8 mouse cellular contexts compared by ENCODE assay signal in genomic region chr4:138000682-138001081, GRCm38 (mm10). TPM values are rescaled to one million over a fixed set of nuclear protein-coding genes. Genes with fewer than 3 reads are reported as not detected.
DNase-seq lines count a peak whose midpoint lies in the region; ATAC-seq and TF ChIP-seq lines count a peak whose summit lies in the region.

No protein-coding gene starts in this region.

- no peak for TF ChIP-seq CTCF in liver, postnatal 0 days (IDR thresholded peaks at IDR 0.05; ENCODE audit: low read depth)

- no peak overlapping the region for H3K27ac ChIP-seq in hindbrain, embryonic 14.5 days
- no peak overlapping the region; the same call in 1 of the 2 replicates for H3K27ac ChIP-seq in hindbrain, embryonic 13.5 days
- H3K27ac ChIP-seq in embryonic facial prominence, embryonic 15.5 days (replicated peaks): 0 out of 2 replicates have a peak overlapping the region, but pooled peaks have one; percentile 12
- H3K27ac ChIP-seq in intestine, embryonic 15.5 days: 0 out of 2 replicates have a peak overlapping the region, but pooled peaks have one; percentile 34
- H3K27ac ChIP-seq in liver, postnatal 0 days (ENCODE audit: low read depth): no peak overlapping the region

- H3K4me1 ChIP-seq in hindbrain, embryonic 14.5 days (replicated peaks; ENCODE audit: control insufficient read depth, insufficient read depth, low read length): peaks cover 25% of the 10 kb centered on the region
- peaks cover 51% of the 10 kb centered on the region for H3K4me1 ChIP-seq in hindbrain, embryonic 13.5 days (replicated peaks)
- H3K4me1 ChIP-seq in embryonic facial prominence, embryonic 15.5 days: peaks cover 23% of the 10 kb centered on the region
- peaks cover 18% of the 10 kb centered on the region for H3K4me1 ChIP-seq in intestine, embryonic 15.5 days (replicated peaks)
- peaks cover 9% of the 10 kb centered on the region for H3K4me1 ChIP-seq in liver, postnatal 0 days (ENCODE audit: insufficient read depth)

- no peak overlapping the region for H3K9ac ChIP-seq in hindbrain, embryonic 14.5 days
- H3K9ac ChIP-seq in hindbrain, embryonic 13.5 days: no peak overlapping the region
- H3K9ac ChIP-seq in embryonic facial prominence, embryonic 15.5 days: no peak overlapping the region
- no peak overlapping the region for H3K9ac ChIP-seq in intestine, embryonic 15.5 days
- no peak overlapping the region for H3K9ac ChIP-seq in liver, postnatal 0 days (replicated peaks)

- H3K4me2 ChIP-seq in hindbrain, embryonic 14.5 days (replicated peaks): no peak overlapping the region
- no peak overlapping the region for H3K4me2 ChIP-seq in hindbrain, embryonic 13.5 days
- H3K4me2 ChIP-seq in embryonic facial prominence, embryonic 15.5 days (replicated peaks): no peak overlapping the region
- no peak overlapping the region for H3K4me2 ChIP-seq in intestine, embryonic 15.5 days (replicated peaks)
- H3K4me2 ChIP-seq in liver, postnatal 0 days (ENCODE audit: low read depth, low read length): no peak overlapping the region

- H3K4me3 ChIP-seq in hindbrain, embryonic 14.5 days (replicated peaks; ENCODE audit: low read length): no peak overlapping the region
- H3K4me3 ChIP-seq in hindbrain, embryonic 13.5 days: no peak overlapping the region
- H3K4me3 ChIP-seq in embryonic facial prominence, embryonic 15.5 days (replicated peaks): no peak overlapping the region
- H3K4me3 ChIP-seq in intestine, embryonic 15.5 days (replicated peaks): no peak overlapping the region
- no peak overlapping the region for H3K4me3 ChIP-seq in liver, postnatal 0 days (ENCODE audit: low read depth, low read length)

- H3K9me3 ChIP-seq in hindbrain, embryonic 14.5 days (ENCODE audit: control insufficient read depth, low read length): no peaks in the 10 kb centered on the region
- no peaks in the 10 kb centered on the region for H3K9me3 ChIP-seq in hindbrain, embryonic 13.5 days
- no peaks in the 10 kb centered on the region for H3K9me3 ChIP-seq in embryonic facial prominence, embryonic 15.5 days (replicated peaks)
- H3K9me3 ChIP-seq in intestine, embryonic 15.5 days: no peaks in the 10 kb centered on the region
- H3K9me3 ChIP-seq in liver, postnatal 0 days (ENCODE audit: low read length): no peaks in the 10 kb centered on the region

- no peak for TF ChIP-seq EP300 in liver, postnatal 0 days (IDR thresholded peaks at IDR 0.05; ENCODE audit: low read depth)

- peaks cover 33% of the 10 kb centered on the region for H3K36me3 ChIP-seq in hindbrain, embryonic 14.5 days (replicated peaks; ENCODE audit: control insufficient read depth, insufficient read depth)
- peaks cover 45% of the 10 kb centered on the region for H3K36me3 ChIP-seq in hindbrain, embryonic 13.5 days
- peaks cover 54% of the 10 kb centered on the region for H3K36me3 ChIP-seq in embryonic facial prominence, embryonic 15.5 days
- peaks cover 22% of the 10 kb centered on the region for H3K36me3 ChIP-seq in intestine, embryonic 15.5 days
- H3K36me3 ChIP-seq in liver, postnatal 0 days (replicated peaks; ENCODE audit: insufficient read depth, low read length): peaks cover 36% of the 10 kb centered on the region

- 35% methylated on average over 7 of the region's 7 CpGs for WGBS in hindbrain, embryonic 14.5 days
- 45% methylated on average over 7 of the region's 7 CpGs for WGBS in hindbrain, embryonic 13.5 days
- 11% methylated on average over 7 of the region's 7 CpGs for WGBS in embryonic facial prominence, embryonic 15.5 days
- WGBS in intestine, embryonic 15.5 days: 18% methylated on average over 7 of the region's 7 CpGs
- 51% methylated on average over 7 of the region's 7 CpGs for WGBS in liver, postnatal 0 days (ENCODE audit: insufficient replicate concordance)

- ATAC-seq in hindbrain, embryonic 14.5 days (ENCODE audit: low FRiP score): no peak
- ATAC-seq in hindbrain, embryonic 13.5 days (ENCODE audit: low FRiP score): no peak
- ATAC-seq in embryonic facial prominence, embryonic 15.5 days (ENCODE audit: insufficient number of reproducible peaks, low FRiP score, low TSS enrichment, low read depth): peak; percentile 55; the same call in 1 of the 2 replicates
- no peak for ATAC-seq in intestine, embryonic 15.5 days
- no peak for ATAC-seq in megakaryocyte progenitor cell, adult 5-6 weeks (replicated peaks; ENCODE audit: poor library complexity)
- ATAC-seq in liver, postnatal 0 days: no peak

- peak; percentile 55 for DNase-seq in hindbrain, embryonic 14.5 days (ENCODE audit: low spot score)
- DNase-seq in R1 (ENCODE audit: low read depth, low spot score): peak; percentile 40
- DNase-seq in liver, postnatal 0 days: no peak
- DNase-seq in ovary, postnatal 14 days (ENCODE audit: low spot score): no peak

- no peaks in the 10 kb centered on the region for H3K27me3 ChIP-seq in hindbrain, embryonic 14.5 days (ENCODE audit: control insufficient read depth, insufficient read depth, low read length)
- H3K27me3 ChIP-seq in hindbrain, embryonic 13.5 days: no peaks in the 10 kb centered on the region
- H3K27me3 ChIP-seq in embryonic facial prominence, embryonic 15.5 days: no peaks in the 10 kb centered on the region
- no peaks in the 10 kb centered on the region for H3K27me3 ChIP-seq in intestine, embryonic 15.5 days (replicated peaks)
- no peaks in the 10 kb centered on the region for H3K27me3 ChIP-seq in liver, postnatal 0 days (ENCODE audit: insufficient read depth, low read length)

RNA-seq across cellular contexts. Expression of gene Eif4g3, which starts 7.9 kb away (rescaled TPM):
- 59.7 and 65.3 TPM in 2 replicates for polyA plus RNA-seq in hindbrain, embryonic 14.5 days (2014; fragmentation: Nextera tagmentation; extraction: Ambion mirVana)
- 48.7 and 53.1 TPM in 2 replicates for polyA plus RNA-seq in hindbrain, embryonic 13.5 days (2015; fragmentation: Nextera tagmentation; extraction: Ambion mirVana)
- polyA plus RNA-seq in embryonic facial prominence, embryonic 15.5 days (2015; fragmentation: Nextera tagmentation; extraction: Ambion mirVana): 34.7 and 36.2 TPM in 2 replicates
- polyA plus RNA-seq in intestine, embryonic 15.5 days (2015; fragmentation: Nextera tagmentation; extraction: Ambion mirVana): 24.2 and 25.1 TPM in 2 replicates
- total RNA-seq in megakaryocyte progenitor cell, adult 5-6 weeks (2015): 60.3 and 60.4 TPM in 2 replicates
- total RNA-seq in megakaryocyte progenitor cell, adult 5-6 weeks (2017): 36.9 and 39.1 TPM in 2 replicates
- 5.8 and 5.9 TPM in 2 replicates for polyA plus RNA-seq in liver, postnatal 0 days (2015; fragmentation: Nextera tagmentation; extraction: Ambion mirVana)

Comparison
In these comparisons a context has a peak if more than half of its experiments do, and no peak if none do; other contexts are left out.
1. DNase-seq: peak in hindbrain, embryonic 14.5 days (single experiment) and R1 (single experiment); none in liver, postnatal 0 days (single experiment) and ovary, postnatal 14 days (single experiment).
2. H3K27ac ChIP-seq: peak in embryonic facial prominence, embryonic 15.5 days (single experiment) and intestine, embryonic 15.5 days (single experiment); none in hindbrain, embryonic 14.5 days (single experiment), hindbrain, embryonic 13.5 days (single experiment) and liver, postnatal 0 days (single experiment).